Mouse (Mus musculus) testis, adult 2 months (tissue): ENCODE results near the gene Pianp. TPM values are rescaled to one million over a fixed set of nuclear protein-coding genes. Genes with fewer than 3 reads are reported as not detected.
A peak's percentile ranks its signal among the peaks of the same experiment; 100 is the strongest.

ENCODE experiments used
- H3K27ac ChIP-seq: fragments of 200-500 bp; 2 replicates; pipeline ENCODE4 v1.5.1; 2012; ENCODE audit warnings: low read depth, low read length; ENCODE audit not compliant: control insufficient read depth, insufficient read depth
- H3K27me3 ChIP-seq: fragments of 200-500 bp; 2 replicates; pipeline ENCODE4 v1.6.1; 2012; ENCODE audit warnings: mild to moderate bottlenecking, low read length, moderate library complexity; ENCODE audit not compliant: control insufficient read depth, insufficient read depth
- H3K36me3 ChIP-seq: fragments of 200-500 bp; 2 replicates; pipeline ENCODE4 v1.6.1; 2012; ENCODE audit warnings: mild to moderate bottlenecking, low read length; ENCODE audit not compliant: control insufficient read depth, insufficient read depth
- H3K4me1 ChIP-seq: fragments of 200-500 bp; 2 replicates; pipeline ENCODE4 v1.6.1; 2012; ENCODE audit warnings: low read length; ENCODE audit not compliant: control insufficient read depth, insufficient read depth
- H3K4me3 ChIP-seq: fragments of 200-500 bp; 2 replicates; pipeline ENCODE4 v1.5.1; 2012; ENCODE audit warnings: low read depth, mild to moderate bottlenecking, low read length, moderate library complexity, mixed read lengths; ENCODE audit not compliant: control insufficient read depth
- CTCF ChIP-seq: fragments of 200-500 bp; IDR thresholded peaks from 2 replicates; pipeline ENCODE4 v1.5.1; 2012; ENCODE audit warnings: low read depth, mild to moderate bottlenecking, inconsistent platforms, low read length, moderate library complexity; ENCODE audit not compliant: control insufficient read depth, insufficient read depth, insufficient replicate concordance
- POLR2A ChIP-seq: fragments of 200-500 bp; IDR thresholded peaks from 2 replicates; pipeline ENCODE4 v1.6.1; 2012; ENCODE audit warnings: low read depth, mild to moderate bottlenecking, inconsistent platforms, low read length, moderate library complexity; ENCODE audit not compliant: control insufficient read depth
- polyA plus RNA-seq: library from polyadenylated mRNA; depleted of rRNA; stranded (reverse); fragments of >200 nt; gene quantifications from 2 replicates; pipeline ENCODE4 v1.2.3, GENCODE M21; 2012

The Pianp gene
- polyA plus RNA-seq, 1 experiment = 0.38 TPM

- TF ChIP-seq CTCF (no peak), POLR2A (no peak)
- no peaks in the 10 kb centered on the region; the same call in none of the 2 replicates for H3K4me1 ChIP-seq
- H3K4me3 ChIP-seq = peak overlapping the region; percentile 94
- peak overlapping the region; percentile 40 for H3K27ac ChIP-seq
- H3K27me3 ChIP-seq = no peaks in the 10 kb centered on the region
- H3K36me3 ChIP-seq = no peaks in the 10 kb centered on the region; the same call in none of the 2 replicates
These were observed 42.6 kb downstream of the Pianp start for GRCm38 (mm10) chr6:125039131-125039530.

DNA sequence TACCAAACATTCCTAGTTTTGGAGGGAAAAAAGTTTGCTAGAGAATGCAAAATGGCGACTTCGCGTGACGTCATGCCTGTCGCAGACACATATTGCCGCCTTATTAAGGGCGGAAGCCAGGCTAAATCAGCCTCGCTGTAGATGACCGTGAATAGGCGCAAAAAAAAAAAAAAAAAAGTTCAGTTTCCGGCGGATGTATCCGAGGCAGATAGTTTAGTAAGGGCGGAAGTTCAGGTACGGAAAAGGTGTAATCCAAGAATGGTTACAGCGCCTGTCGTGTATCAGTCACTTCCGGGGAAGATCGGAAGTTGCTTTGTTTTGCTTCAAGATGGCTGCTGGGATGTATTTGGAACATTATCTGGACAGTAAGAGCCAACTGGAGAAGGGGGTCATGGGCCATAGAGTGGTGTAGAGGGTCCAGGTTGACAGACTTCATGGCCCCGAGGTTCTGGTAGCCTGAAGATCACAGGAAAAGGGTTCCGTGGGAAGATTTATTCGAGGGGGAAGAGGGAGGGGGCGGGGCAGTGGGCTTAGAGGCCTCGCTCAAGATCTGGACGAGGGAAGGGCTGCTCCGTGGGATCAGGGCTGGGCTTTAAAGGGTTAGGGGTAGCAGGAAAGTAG, 43.1 kb downstream of the Pianp start, which contains the start of gene Ing4:
Gene Ing4, plus strand, starts transcription at position 228 of the 621 bp plus-strand sequence.
- Histone ChIP-seq H3K4me3 (peak within 1 kb of the TSS; percentile 94), H3K4me1 (no peaks in the 10 kb centered on the region; the same call in none of the 2 replicates), H3K36me3 (no peaks in the 10 kb centered on the region; the same call in 1 of the 2 replicates), H3K27ac (peak within 1 kb of the TSS; percentile 40), H3K27me3 (no peaks in the 10 kb centered on the region)
- TF ChIP-seq CTCF (no peak), POLR2A (no peak)

DNA sequence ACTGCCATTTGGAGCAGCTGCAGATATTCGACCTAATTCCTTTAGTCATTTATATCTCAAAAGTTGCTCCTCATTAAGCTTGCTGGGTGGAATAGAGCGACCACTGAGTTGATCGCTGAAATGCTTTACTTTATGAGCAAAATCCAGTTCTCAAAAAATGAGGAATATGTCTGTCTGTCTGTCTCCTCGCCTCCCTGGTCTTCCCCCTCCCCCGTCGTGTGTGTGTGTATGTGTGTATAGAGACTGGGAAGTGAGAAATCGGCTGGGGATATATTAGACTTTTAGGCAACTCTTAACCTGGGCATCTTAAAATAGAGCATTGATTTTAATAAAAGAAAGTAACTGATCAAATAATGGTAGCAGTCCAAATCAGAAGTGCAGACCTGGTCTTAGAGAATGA, 43.7 kb downstream of the Pianp start:
- Histone ChIP-seq H3K27me3 (no peaks in the 10 kb centered on the region), H3K27ac (no peak overlapping the region), H3K4me1 (no peaks in the 10 kb centered on the region; the same call in none of the 2 replicates), H3K36me3 (no peaks in the 10 kb centered on the region; the same call in 1 of the 2 replicates), H3K4me3 (peak overlapping the region; percentile 94)
- no peak for TF ChIP-seq CTCF
- no peak for TF ChIP-seq POLR2A

- Histone ChIP-seq H3K27ac (no peak overlapping the region), H3K4me3 (no peak overlapping the region), H3K4me1 (no peaks in the 10 kb centered on the region; the same call in none of the 2 replicates), H3K27me3 (no peaks in the 10 kb centered on the region), H3K36me3 (no peaks in the 10 kb centered on the region; the same call in 1 of the 2 replicates)
- no peak for TF ChIP-seq CTCF
- no peak for TF ChIP-seq POLR2A
These were observed 44.6 kb downstream of the Pianp start for GRCm38 (mm10) chr6:125041047-125041446.

GRCm38 (mm10) chr6:125042081-125042480, 45.6 kb downstream of the Pianp start:
- H3K4me3 ChIP-seq = no peak overlapping the region
- peaks cover 2% of the 10 kb centered on the region for H3K4me1 ChIP-seq
- H3K36me3 ChIP-seq = no peaks in the 10 kb centered on the region; the same call in 1 of the 2 replicates
- no peak for TF ChIP-seq POLR2A
- no peak for TF ChIP-seq CTCF
- H3K27ac ChIP-seq = no peak overlapping the region
- H3K27me3 ChIP-seq = no peaks in the 10 kb centered on the region

- peak; percentile 60; the same call in 1 of the 2 replicates for TF ChIP-seq CTCF
- TF ChIP-seq POLR2A = no peak
- H3K36me3 ChIP-seq = no peaks in the 10 kb centered on the region; the same call in none of the 2 replicates
- peak overlapping the region; percentile 52; the same call in 1 of the 2 replicates for H3K4me3 ChIP-seq
These were observed 50.2 kb downstream of the Pianp start for GRCm38 (mm10) chr6:125046691-125047090.

GRCm38 (mm10) chr6:125049678-125050077, 53.2 kb downstream of the Pianp start, which contains the start of gene Acrbp:
Acrbp (plus strand) TSS chr6:125049689.
- no peak for TF ChIP-seq CTCF
- TF ChIP-seq POLR2A = peak; percentile 98
- no peaks in the 10 kb centered on the region for H3K27me3 ChIP-seq
- no peaks in the 10 kb centered on the region; the same call in none of the 2 replicates for H3K36me3 ChIP-seq
- H3K4me3 ChIP-seq = peak within 1 kb of the TSS; percentile 94
- peaks cover 8% of the 10 kb centered on the region for H3K4me1 ChIP-seq
- peak within 1 kb of the TSS; percentile 95 for H3K27ac ChIP-seq

More at GRCm38 (mm10) chr6:125046691-125047090, 50.2 kb downstream of the Pianp start:
- H3K4me1 ChIP-seq = peaks cover 8% of the 10 kb centered on the region
- H3K27me3 ChIP-seq = no peaks in the 10 kb centered on the region
- no peak overlapping the region for H3K27ac ChIP-seq
